Mouse (Mus musculus) small intestine, adult 2 months (tissue): ENCODE data around the gene Gm47995.

ENCODE experiments used
- CTCF ChIP-seq: fragments of 200-500 bp; IDR thresholded peaks from 2 replicates; pipeline ENCODE4 v1.5.1; 2012; ENCODE audit warnings: low read depth, mild to moderate bottlenecking, control low read depth, inconsistent platforms, low read length, moderate library complexity, mixed read lengths; ENCODE audit not compliant: insufficient replicate concordance, insufficient read length; ENCODE audit errors: extremely low read depth
- POLR2A ChIP-seq: fragments of 200-500 bp; IDR thresholded peaks from 2 replicates; pipeline ENCODE4 v1.6.1; 2012; ENCODE audit warnings: low read depth, mild to moderate bottlenecking, control low read depth, inconsistent platforms, low read length, moderate library complexity

GRCm38 (mm10) chr1:151167297-151168047 is 30.8 kb upstream of the Gm47995 start:
- TF ChIP-seq CTCF: no peak
- no peak for TF ChIP-seq POLR2A
